Mouse (Mus musculus): ENCODE measurements at regions not wholly inside any gene's neighbourhood (a gene's known extent, or its start where the extent isn't known, plus 50 kb on each side); places are given as distances from the start of the nearest gene placed in this dataset.

DNA sequence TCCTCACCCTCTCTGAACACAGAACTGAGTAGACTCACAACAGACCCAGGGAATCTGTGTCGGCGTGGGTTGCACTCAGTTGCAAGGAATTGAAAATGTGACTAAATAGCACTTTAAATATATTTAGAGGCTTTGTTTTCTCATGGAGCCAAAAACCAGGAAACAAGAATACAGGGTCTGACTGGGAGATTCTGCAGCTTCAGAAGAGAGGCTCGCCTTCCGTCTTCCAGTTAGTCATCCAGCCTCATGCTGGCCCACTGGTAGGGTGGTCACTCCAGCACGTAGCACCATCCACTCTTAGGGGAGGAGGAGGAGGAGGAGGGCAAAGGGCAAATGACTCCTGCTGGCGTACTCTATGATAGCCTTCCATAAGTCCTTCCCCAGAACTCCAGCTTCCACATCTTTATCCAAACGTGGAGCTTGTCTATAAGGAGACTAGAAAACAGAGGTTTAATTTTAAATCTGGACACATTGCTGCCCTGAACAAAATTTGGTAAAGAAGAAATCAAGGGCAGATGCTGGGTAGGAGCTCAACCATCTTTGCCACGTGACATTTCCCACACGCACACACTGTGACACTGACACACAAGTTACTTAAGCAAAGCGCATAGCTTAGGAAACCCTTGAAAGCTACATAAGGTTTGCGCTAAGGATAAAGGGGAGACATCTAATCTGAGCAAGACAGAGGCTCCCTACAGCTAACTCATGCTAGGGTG is 60.8 kb downstream of the Mis18a start:
- Histone ChIP-seq H3K27me3 (ENCODE audit: insufficient read depth, poor library complexity, severe bottlenecking) (no peaks in the 10 kb centered on the region), H3K9me3 (peaks cover 5% of the 10 kb centered on the region; the same call in 1 of the 2 replicates), H3K4me1 (replicated peaks) (no peaks in the 10 kb centered on the region), H3K4me3 (no peak overlapping the region), H3K36me3 (no peaks in the 10 kb centered on the region), H3K27ac (no peak overlapping the region)
- DNase-seq (ENCODE audit: low spot score): no peak
- WGBS: 87% methylated on average over 11 of the region's 11 CpGs

DNA sequence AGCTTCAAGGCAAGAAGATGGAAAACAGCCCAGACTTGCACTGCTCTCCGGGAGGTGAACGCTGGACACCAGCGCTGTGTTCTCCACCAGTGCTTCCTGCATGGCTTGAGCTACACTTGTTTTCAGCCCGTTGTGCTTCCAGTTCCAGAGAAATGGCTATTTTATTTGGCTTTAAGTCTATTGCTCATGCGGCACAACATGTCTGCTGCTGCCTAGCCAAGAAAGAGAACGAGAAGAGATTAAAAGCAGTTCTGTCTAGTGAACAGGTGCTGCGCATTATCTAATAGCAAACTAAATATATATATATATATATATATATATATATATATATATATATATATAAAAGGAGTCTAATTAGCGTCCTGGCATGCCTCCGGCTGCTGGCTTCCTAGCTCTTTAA is 63.1 kb downstream of the Mis18a start:
- Histone ChIP-seq H3K27me3 (ENCODE audit: insufficient read depth, poor library complexity, severe bottlenecking) (no peaks in the 10 kb centered on the region), H3K36me3 (no peaks in the 10 kb centered on the region), H3K4me1 (replicated peaks) (no peaks in the 10 kb centered on the region), H3K9me3 (peaks cover 5% of the 10 kb centered on the region; the same call in 1 of the 2 replicates), H3K27ac (no peak overlapping the region), H3K4me3 (no peak overlapping the region)
- no peak for DNase-seq (ENCODE audit: low spot score)
- 79% methylated on average over 9 of the region's 9 CpGs for WGBS

DNA sequence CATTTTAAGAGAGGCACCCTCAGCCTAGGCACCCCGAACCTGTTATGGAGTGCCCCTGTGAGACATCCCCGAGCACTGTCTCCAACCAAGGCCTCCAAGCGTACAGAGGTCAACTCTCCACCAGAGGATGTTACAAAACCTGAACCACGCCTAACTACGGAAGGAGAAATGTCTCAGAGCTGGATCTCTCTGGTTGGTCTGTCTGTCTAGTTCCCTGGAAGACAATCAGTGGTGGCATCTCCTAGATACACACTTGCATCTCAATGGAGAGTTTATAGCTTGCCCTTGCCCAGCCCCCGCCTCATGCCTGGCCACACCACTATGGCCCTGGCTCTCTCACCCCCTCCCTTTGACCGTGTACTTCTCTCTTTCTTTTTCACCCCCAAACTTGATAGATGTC is 69.2 kb downstream of the Mis18a start:
- DNase-seq (ENCODE audit: low spot score): no peak
- 87% methylated on average over 7 of the region's 7 CpGs for WGBS
- H3K4me1 ChIP-seq (replicated peaks): peaks cover 25% of the 10 kb centered on the region
- no peaks in the 10 kb centered on the region; the same call in 1 of the 2 replicates for H3K27me3 ChIP-seq (ENCODE audit: insufficient read depth, poor library complexity, severe bottlenecking)
- H3K9me3 ChIP-seq: no peaks in the 10 kb centered on the region
- H3K4me3 ChIP-seq: no peak overlapping the region
- peak overlapping the region; percentile 82; the same call in 1 of the 2 replicates for H3K27ac ChIP-seq
- no peaks in the 10 kb centered on the region for H3K36me3 ChIP-seq

DNA sequence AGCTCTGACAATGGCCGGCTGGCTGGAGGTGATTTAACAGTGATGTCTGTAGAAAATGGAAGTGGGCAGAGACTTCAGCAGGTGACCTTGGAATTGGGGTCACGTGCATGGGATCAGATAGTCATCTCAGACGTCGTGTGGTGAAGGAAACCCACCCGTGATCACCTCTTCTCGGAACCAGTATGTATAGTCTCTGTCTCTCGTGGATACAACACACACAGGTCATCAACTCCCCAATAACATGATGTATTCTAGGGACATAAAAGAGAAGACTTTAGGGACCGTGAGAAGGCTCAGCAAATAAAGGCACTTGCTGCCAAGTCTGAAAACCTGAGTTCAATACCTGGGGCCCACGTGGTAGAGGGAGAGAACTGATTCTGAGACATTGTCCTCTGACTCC is 70.2 kb downstream of the Mis18a start:
- Histone ChIP-seq H3K36me3 (no peaks in the 10 kb centered on the region), H3K27me3 (ENCODE audit: insufficient read depth, poor library complexity, severe bottlenecking) (no peaks in the 10 kb centered on the region; the same call in 1 of the 2 replicates), H3K9me3 (no peaks in the 10 kb centered on the region), H3K4me1 (replicated peaks) (peaks cover 25% of the 10 kb centered on the region), H3K27ac (peak overlapping the region; percentile 82), H3K4me3 (no peak overlapping the region)
- 61% methylated on average over 9 of the region's 9 CpGs for WGBS
- no peak for DNase-seq (ENCODE audit: low spot score)

DNA sequence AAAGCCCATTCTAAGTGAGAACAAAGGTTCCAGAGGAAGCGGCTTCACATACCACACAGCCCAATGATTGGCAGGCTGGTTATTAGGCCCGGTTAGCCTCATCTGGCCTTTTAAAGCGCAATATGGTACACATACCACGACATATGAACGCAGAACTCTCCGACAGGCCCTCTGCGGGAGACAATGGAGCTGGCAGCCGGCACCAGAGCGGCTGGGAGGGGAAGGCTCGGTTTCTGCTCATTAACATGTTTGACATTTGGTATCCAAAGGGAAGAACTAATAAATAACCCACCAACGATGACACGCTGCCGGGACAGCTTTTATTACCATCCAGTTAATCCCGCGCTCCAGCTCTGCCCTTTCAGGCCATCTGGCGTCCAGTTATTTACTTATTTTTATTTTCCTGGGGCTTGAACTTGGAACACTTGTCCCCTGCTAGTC is 70.6 kb downstream of the Mis18a start:
- Histone ChIP-seq H3K27me3 (ENCODE audit: insufficient read depth, poor library complexity, severe bottlenecking) (no peaks in the 10 kb centered on the region; the same call in 1 of the 2 replicates), H3K36me3 (no peaks in the 10 kb centered on the region)

DNA sequence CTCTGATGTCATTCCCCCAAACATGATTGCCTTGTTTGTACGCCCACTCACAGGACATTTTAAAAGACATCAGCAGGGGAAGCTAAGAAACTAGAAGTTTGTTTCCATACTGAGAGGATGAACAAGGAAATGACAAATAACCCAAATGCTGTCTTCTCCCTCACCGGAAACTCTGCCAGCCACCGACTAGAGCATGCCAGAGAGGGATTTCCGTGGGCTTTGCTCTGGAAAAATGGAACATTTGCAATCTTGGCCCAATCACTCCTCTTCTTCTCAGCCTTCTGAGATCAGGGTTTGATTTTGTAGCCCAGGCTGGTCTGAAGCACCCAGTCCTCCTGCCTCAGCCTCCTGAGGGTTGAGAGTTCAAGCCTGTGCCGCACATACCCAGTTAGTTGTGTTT is 72.4 kb downstream of the Mis18a start:
- H3K36me3 ChIP-seq: no peaks in the 10 kb centered on the region
- peaks cover 25% of the 10 kb centered on the region for H3K4me1 ChIP-seq (replicated peaks)
- no peaks in the 10 kb centered on the region for H3K9me3 ChIP-seq
- peaks cover 2% of the 10 kb centered on the region for H3K27me3 ChIP-seq (ENCODE audit: insufficient read depth, poor library complexity, severe bottlenecking)
- DNase-seq (ENCODE audit: low spot score): no peak
- no peak overlapping the region for H3K4me3 ChIP-seq
- H3K27ac ChIP-seq: no peak overlapping the region
- 94% methylated on average over 5 of the region's 5 CpGs for WGBS

More for the DNA sequence above, 70.6 kb downstream of the Mis18a start:
- 39% methylated on average over 16 of the region's 16 CpGs for WGBS
- Histone ChIP-seq H3K4me1 (replicated peaks) (peaks cover 25% of the 10 kb centered on the region), H3K27ac (peak overlapping the region; percentile 82), H3K4me3 (no peak overlapping the region), H3K9me3 (no peaks in the 10 kb centered on the region)
- DNase-seq (ENCODE audit: low spot score): peak; percentile 74

DNA sequence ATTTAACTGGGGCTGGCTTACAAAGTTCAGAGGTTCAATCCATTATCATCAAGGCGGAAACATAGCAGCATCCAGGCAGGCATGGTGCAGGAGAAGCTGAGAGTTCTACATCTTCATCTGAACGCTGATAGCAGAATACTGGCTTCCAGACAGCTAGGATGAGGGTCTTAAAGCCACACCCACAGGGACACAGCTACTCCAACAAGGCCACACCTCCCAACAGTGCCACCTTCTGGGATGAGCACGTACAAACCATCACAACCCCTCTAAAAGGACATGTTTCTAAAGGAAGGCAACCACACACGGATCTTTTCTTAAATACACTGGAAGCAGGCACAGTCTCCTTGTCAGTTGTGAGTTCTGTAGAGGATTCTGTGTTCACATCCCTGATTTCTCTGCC is 74.4 kb downstream of the Mis18a start:
- Histone ChIP-seq H3K4me1 (replicated peaks) (peaks cover 34% of the 10 kb centered on the region), H3K27me3 (ENCODE audit: insufficient read depth, poor library complexity, severe bottlenecking) (peaks cover 13% of the 10 kb centered on the region), H3K9me3 (no peaks in the 10 kb centered on the region), H3K4me3 (no peak overlapping the region), H3K27ac (no peak overlapping the region), H3K36me3 (no peaks in the 10 kb centered on the region)
- no peak for DNase-seq (ENCODE audit: low spot score)
- WGBS: 66% methylated on average over 4 of the region's 4 CpGs

DNA sequence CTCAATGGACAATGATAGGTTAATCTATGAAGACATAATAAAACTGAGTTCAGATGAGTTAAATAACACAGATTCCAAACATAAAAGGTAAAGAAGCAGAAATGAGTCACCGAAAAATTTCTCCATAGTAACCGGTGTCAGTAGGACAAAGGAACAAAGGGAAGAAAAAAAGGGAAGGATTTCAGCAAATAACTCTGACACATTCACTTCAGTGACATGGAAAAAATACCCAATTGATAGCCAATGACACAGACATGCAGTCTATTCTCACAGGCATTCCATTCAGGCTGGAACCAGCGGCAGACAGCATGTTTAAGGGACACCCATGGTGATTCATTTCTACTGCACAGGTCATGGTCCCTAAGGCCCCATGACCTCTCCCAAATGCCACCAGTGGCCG is 79.0 kb downstream of the Mis18a start:
- WGBS: 42% methylated on average over 4 of the region's 4 CpGs

DNA sequence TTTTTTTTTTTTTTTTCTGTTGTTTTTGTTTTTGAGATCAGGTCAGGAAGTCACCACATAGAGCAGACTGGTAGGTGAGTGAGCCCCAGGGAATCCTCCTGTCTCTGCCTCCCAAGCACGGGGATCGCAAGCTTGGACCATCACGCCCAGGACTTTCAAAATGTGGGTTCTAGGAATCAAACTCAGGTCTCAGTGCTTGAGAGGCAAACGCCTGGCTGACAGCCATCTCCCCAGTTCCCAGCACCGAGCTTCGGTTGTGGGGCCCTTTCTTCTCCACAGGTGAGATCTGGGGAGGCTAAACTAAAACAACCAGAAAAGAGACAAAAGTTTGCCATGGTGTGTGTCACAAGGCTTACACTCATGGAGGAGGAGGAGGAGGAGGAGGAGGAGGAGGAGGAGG is 84.5 kb downstream of the Mis18a start:
- WGBS: 94% methylated on average over 6 of the region's 6 CpGs
- Histone ChIP-seq H3K36me3 (no peaks in the 10 kb centered on the region), H3K27ac (no peak overlapping the region), H3K4me1 (replicated peaks) (peaks cover 2% of the 10 kb centered on the region; the same call in 1 of the 2 replicates), H3K4me3 (no peak overlapping the region), H3K9me3 (0 out of 2 replicates have a peak, but pooled peaks cover 6% of the 10 kb centered on the region), H3K27me3 (ENCODE audit: insufficient read depth, poor library complexity, severe bottlenecking) (peaks cover 23% of the 10 kb centered on the region)
- peak; percentile 1 for DNase-seq (ENCODE audit: low spot score)

More for the DNA sequence above, 79.0 kb downstream of the Mis18a start:
- no peak for DNase-seq (ENCODE audit: low spot score)
- Histone ChIP-seq H3K4me3 (no peak overlapping the region), H3K36me3 (no peaks in the 10 kb centered on the region), H3K4me1 (replicated peaks) (peaks cover 13% of the 10 kb centered on the region; the same call in 1 of the 2 replicates), H3K9me3 (0 out of 2 replicates have a peak, but pooled peaks cover 6% of the 10 kb centered on the region), H3K27ac (no peak overlapping the region), H3K27me3 (ENCODE audit: insufficient read depth, poor library complexity, severe bottlenecking) (peaks cover 37% of the 10 kb centered on the region)

DNA sequence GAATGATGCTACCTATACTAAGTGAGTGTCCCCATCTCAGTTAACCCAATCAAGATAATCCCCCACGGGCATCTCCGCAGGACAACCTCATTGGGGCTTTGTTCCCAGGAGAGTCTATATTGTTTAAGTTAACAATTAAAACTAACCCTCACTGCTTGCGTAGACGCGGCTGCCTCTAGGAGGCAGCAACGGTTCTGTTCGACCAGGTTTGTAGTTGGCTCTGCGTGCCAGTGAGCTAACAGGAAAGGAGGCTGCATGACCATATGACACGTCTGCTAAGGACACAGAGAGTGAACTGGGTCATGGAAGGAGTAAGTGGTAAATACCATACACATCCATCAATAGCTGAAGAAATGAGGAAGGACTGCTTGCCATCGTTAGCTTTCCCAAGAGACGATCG is 92.0 kb downstream of the Mis18a start:
- H3K36me3 ChIP-seq: no peaks in the 10 kb centered on the region
- DNase-seq (ENCODE audit: low spot score): no peak
- H3K27ac ChIP-seq: no peak overlapping the region
- 38% methylated on average over 12 of the region's 12 CpGs for WGBS
- H3K4me1 ChIP-seq (replicated peaks): peaks cover 3% of the 10 kb centered on the region
- H3K27me3 ChIP-seq (ENCODE audit: insufficient read depth, poor library complexity, severe bottlenecking): no peaks in the 10 kb centered on the region
- no peak overlapping the region for H3K4me3 ChIP-seq
- no peaks in the 10 kb centered on the region for H3K9me3 ChIP-seq

DNA sequence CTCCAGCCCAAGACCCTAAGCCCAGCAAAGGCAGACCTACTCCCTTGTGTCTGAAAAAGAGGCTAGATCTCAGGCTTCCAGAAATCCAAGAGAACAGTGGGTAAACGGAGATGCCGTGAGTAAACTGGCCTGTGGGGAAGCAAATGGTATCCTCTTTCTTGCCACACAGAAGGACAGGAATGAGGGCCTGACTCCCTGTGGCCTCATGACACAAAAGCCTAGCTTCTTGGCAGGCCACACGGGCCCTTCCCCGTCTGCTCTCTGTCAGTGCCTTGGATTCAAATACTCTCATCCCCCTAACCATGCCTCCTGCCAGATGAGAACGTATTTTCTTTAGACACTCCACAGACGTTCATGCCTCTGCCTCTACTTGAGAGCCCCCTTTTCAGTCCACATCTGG is 97.2 kb downstream of the Mis18a start:
- H3K4me3 ChIP-seq: no peak overlapping the region
- H3K27ac ChIP-seq: peak overlapping the region; percentile 79
- peak; percentile 32 for DNase-seq (ENCODE audit: low spot score)
- H3K4me1 ChIP-seq (replicated peaks): peaks cover 23% of the 10 kb centered on the region
- 16% methylated on average over 6 of the region's 6 CpGs for WGBS
- no peaks in the 10 kb centered on the region for H3K36me3 ChIP-seq
- peaks cover 5% of the 10 kb centered on the region; the same call in 1 of the 2 replicates for H3K27me3 ChIP-seq (ENCODE audit: insufficient read depth, poor library complexity, severe bottlenecking)
- no peaks in the 10 kb centered on the region for H3K9me3 ChIP-seq

DNA sequence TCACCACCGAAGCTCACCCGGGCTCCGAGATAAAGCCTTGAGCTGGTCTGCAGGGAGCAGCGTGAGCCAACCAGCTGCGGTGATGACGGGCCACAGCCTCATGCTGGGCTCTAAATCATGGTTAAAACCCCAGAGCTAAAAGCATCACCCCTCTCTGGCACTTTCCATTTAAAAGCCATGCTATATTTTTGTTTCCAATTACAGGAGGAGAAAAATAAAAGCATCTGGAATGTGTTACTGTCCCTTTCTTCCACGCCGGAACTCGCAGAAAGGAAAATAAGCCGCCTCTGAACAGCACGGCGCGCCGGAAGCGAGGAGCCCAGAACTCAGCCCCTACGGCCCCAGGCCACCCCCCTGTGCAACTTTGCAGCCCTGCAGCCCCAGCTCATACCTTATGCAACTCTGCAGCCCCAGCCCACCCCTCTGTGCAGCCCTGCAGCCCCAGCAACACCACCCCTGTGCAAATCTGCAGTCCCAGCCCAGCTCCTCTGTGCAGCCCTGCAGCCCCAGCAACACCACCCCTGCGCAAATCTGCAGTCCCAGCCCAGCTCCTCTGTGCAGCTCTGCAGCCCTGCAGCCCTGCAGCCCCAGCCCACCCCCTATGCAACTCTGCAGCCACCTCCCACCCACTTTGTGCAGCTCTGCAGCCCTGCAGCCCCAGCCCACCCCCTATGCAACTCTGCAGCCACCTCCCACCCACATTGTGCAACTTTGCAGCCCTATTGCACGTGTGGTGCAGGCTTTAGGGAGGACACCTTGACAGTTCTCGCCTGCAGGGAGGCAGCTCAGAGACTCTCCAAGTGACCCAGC is 97.9 kb downstream of the Mis18a start:
- peak overlapping the region; percentile 79 for H3K27ac ChIP-seq
- no peaks in the 10 kb centered on the region for H3K9me3 ChIP-seq
- peaks cover 25% of the 10 kb centered on the region for H3K4me1 ChIP-seq (replicated peaks)
- DNase-seq (ENCODE audit: low spot score): peak; percentile 54
- no peaks in the 10 kb centered on the region for H3K36me3 ChIP-seq
- WGBS: 34% methylated on average over 19 of the region's 19 CpGs
- H3K4me3 ChIP-seq: no peak overlapping the region
- peaks cover 5% of the 10 kb centered on the region; the same call in 1 of the 2 replicates for H3K27me3 ChIP-seq (ENCODE audit: insufficient read depth, poor library complexity, severe bottlenecking)

DNA sequence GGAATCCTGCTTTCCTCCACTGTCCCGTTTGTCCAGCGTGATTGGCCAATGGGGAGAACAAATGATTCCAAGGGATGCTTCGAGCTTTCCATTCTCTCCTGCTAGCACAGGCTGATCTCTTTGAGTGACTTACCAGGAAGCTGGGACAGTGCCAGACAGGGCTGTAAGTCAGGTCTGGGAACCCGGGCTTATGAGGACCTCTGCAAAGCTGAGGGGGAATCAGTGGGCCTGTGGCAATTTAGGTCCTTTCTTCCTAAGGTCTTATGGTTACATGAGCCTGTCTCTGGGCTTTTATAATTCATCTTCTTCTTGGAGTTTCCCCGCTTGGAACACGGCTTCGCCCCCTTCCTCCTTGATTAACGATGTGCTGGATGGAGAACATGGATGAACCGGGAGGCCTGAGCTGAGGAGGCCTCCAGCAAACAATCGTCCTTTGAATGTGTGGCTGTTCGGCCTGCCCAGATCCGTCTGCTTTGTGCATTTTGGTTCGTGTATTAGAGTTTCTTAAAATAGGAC is 98.5 kb downstream of the Mis18a start:
- WGBS: 57% methylated on average over 13 of the region's 13 CpGs
- no peak for DNase-seq (ENCODE audit: low spot score)
- peaks cover 31% of the 10 kb centered on the region for H3K4me1 ChIP-seq (replicated peaks)

More for the DNA sequence above, 98.5 kb downstream of the Mis18a start:
- Histone ChIP-seq H3K4me3 (no peak overlapping the region), H3K36me3 (no peaks in the 10 kb centered on the region), H3K27ac (peak overlapping the region; percentile 79), H3K9me3 (no peaks in the 10 kb centered on the region), H3K27me3 (ENCODE audit: insufficient read depth, poor library complexity, severe bottlenecking) (peaks cover 5% of the 10 kb centered on the region; the same call in 1 of the 2 replicates)
